Mouse (Mus musculus): ENCODE data around the gene Mical3. TPM values are rescaled to one million over a fixed set of nuclear protein-coding genes. Genes with fewer than 3 reads are reported as not detected.

The Mical3 gene
- polyA plus RNA-seq, 2 experiments, result 13.3 to 17.3 TPM

GRCm38 (mm10) chr6:120915649-120915975 lies 215.2 kb downstream of the Mical3 start:
- H3K9me3 ChIP-seq (ENCODE audit: control insufficient read depth, low read length), result no peaks in the 10 kb centered on the region
- no peak overlapping the region for H3K27ac ChIP-seq (replicated peaks; ENCODE audit: low read depth, low read length)
- H3K36me3 ChIP-seq (ENCODE audit: control insufficient read depth, insufficient read depth, low read length), result no peaks in the 10 kb centered on the region
- DNase-seq (ENCODE audit: low spot score) (no peak), ATAC-seq (ENCODE audit: low FRiP score, low read depth) (no peak)
- WGBS, result 34% methylated on average over 2 of the region's 2 CpGs
- H3K4me1 ChIP-seq (ENCODE audit: control insufficient read depth, insufficient read depth, low read length), result peaks cover 8% of the 10 kb centered on the region
- no peak overlapping the region for H3K9ac ChIP-seq (ENCODE audit: low read depth, low read length, severe bottlenecking)
- no peak overlapping the region for H3K4me3 ChIP-seq (replicated peaks; ENCODE audit: low read length)
- peak overlapping the region; percentile 88 for H3K4me2 ChIP-seq (replicated peaks; ENCODE audit: low read depth, low read length, severe bottlenecking)
- H3K27me3 ChIP-seq (ENCODE audit: control insufficient read depth, insufficient read depth, low read length), result no peaks in the 10 kb centered on the region
- no peak for TF ChIP-seq POLR2A (IDR thresholded peaks at IDR 0.05; ENCODE audit: borderline replicate concordance, extremely low read depth, insufficient read depth, insufficient read length)

DNA sequence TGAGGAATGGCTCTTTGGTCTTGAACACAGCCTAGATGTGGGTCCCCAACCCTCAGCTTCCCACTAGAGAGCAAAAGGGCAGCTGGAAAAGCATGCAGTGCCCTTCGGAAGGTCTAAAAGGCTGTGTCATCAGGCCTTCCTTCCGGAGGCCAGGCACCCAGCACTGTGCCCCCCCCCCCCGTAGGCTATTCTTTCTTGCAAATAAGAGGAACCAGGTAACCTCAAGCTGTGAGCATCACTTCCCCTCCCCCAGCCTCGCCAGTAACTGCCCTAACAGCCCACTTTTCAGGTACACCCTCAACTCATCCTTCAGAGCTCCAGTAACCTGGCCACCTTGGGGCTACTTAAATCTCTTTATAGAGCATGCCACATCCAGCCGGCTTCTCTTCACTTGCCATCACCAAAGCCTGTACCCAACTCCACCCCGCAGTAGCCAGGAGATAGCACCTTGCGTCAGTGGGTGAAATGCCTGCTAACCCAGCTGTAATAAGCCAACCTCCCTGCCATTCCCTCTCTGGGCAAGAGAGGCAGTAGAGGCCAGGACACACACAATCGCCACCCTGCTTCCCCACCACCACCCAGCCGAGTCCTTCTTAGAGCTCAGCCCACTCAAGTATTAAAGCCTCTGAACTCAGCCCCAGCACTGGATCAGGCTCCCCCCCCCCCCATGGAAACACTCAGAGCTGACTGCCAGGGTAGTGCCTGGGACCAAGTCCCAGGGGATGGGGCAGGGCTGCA lies 215.7 kb downstream of the Mical3 start:
- Histone ChIP-seq H3K4me3 (replicated peaks; ENCODE audit: low read length) (no peak overlapping the region), H3K9me3 (ENCODE audit: control insufficient read depth, low read length) (no peaks in the 10 kb centered on the region), H3K9ac (ENCODE audit: low read depth, low read length, severe bottlenecking) (no peak overlapping the region), H3K27ac (replicated peaks; ENCODE audit: low read depth, low read length) (no peak overlapping the region), H3K36me3 (ENCODE audit: control insufficient read depth, insufficient read depth, low read length) (no peaks in the 10 kb centered on the region), H3K4me1 (ENCODE audit: control insufficient read depth, insufficient read depth, low read length) (peaks cover 8% of the 10 kb centered on the region), H3K27me3 (ENCODE audit: control insufficient read depth, insufficient read depth, low read length) (no peaks in the 10 kb centered on the region), H3K4me2 (replicated peaks; ENCODE audit: low read depth, low read length, severe bottlenecking) (peak overlapping the region; percentile 88; the same call in 1 of the 2 replicates)
- no peak for TF ChIP-seq POLR2A (IDR thresholded peaks at IDR 0.05; ENCODE audit: borderline replicate concordance, extremely low read depth, insufficient read depth, insufficient read length)
- ATAC-seq (ENCODE audit: low FRiP score, low read depth), result no peak
- no peak for DNase-seq (ENCODE audit: low spot score)
- 52% methylated on average over 9 of the region's 9 CpGs for WGBS

DNA sequence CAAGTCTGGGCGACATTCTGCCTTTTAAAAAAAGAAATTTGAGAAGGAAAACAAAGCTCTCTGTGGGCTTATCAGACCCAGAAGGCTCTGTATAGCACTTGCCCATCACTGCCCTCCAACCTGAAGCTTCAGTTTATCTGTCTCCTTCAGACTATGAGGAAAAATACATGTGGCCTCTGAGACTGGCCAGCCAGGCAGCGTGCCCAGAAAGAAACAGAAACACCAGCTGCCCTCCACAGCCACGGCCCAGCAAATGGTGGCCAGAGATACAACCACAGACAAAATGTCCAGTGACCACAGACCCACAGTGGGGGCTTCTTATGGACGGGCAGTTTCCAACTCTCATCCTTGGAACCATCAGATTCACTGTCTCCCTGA lies 216.3 kb downstream of the Mical3 start:
- H3K4me2 ChIP-seq (replicated peaks; ENCODE audit: low read depth, low read length, severe bottlenecking), result no peak overlapping the region
- no peak for TF ChIP-seq POLR2A (IDR thresholded peaks at IDR 0.05; ENCODE audit: borderline replicate concordance, extremely low read depth, insufficient read depth, insufficient read length)
- no peaks in the 10 kb centered on the region for H3K9me3 ChIP-seq (ENCODE audit: control insufficient read depth, low read length)
- no peak overlapping the region for H3K27ac ChIP-seq (replicated peaks; ENCODE audit: low read depth, low read length)
- H3K4me1 ChIP-seq (ENCODE audit: control insufficient read depth, insufficient read depth, low read length), result peaks cover 8% of the 10 kb centered on the region
- no peaks in the 10 kb centered on the region for H3K36me3 ChIP-seq (ENCODE audit: control insufficient read depth, insufficient read depth, low read length)
- DNase-seq (ENCODE audit: low spot score), result no peak
- ATAC-seq (ENCODE audit: low FRiP score, low read depth), result no peak
- 85% methylated on average over 4 of the region's 4 CpGs for WGBS
- H3K27me3 ChIP-seq (ENCODE audit: control insufficient read depth, insufficient read depth, low read length), result no peaks in the 10 kb centered on the region
- H3K9ac ChIP-seq (ENCODE audit: low read depth, low read length, severe bottlenecking), result no peak overlapping the region
- no peak overlapping the region for H3K4me3 ChIP-seq (replicated peaks; ENCODE audit: low read length)

DNA sequence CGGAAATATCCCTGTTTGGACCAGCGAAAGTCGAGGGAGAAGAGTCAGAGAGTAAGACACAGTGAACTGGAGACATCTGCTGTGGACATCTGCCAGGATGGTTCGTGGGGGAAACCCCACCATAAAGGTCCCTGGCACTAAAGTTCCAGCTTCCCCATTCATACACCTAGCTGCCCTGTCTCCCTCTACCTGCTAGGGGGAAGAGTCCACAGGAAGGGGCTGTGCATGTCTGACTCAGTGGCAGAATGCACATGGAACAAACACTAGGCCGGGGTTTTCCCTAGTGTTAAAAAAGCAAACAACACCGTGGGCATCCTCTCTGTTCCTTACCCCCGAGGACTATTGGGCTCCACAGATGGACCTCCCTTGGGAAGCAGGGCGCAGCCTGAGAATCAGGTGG lies 217.0 kb downstream of the Mical3 start:
- no peak for TF ChIP-seq POLR2A (IDR thresholded peaks at IDR 0.05; ENCODE audit: borderline replicate concordance, extremely low read depth, insufficient read depth, insufficient read length)
- Histone ChIP-seq H3K27me3 (ENCODE audit: control insufficient read depth, insufficient read depth, low read length) (no peaks in the 10 kb centered on the region), H3K36me3 (ENCODE audit: control insufficient read depth, insufficient read depth, low read length) (no peaks in the 10 kb centered on the region), H3K27ac (replicated peaks; ENCODE audit: low read depth, low read length) (no peak overlapping the region), H3K4me1 (ENCODE audit: control insufficient read depth, insufficient read depth, low read length) (peaks cover 8% of the 10 kb centered on the region), H3K4me3 (replicated peaks; ENCODE audit: low read length) (no peak overlapping the region), H3K4me2 (replicated peaks; ENCODE audit: low read depth, low read length, severe bottlenecking) (no peak overlapping the region), H3K9ac (ENCODE audit: low read depth, low read length, severe bottlenecking) (no peak overlapping the region), H3K9me3 (ENCODE audit: control insufficient read depth, low read length) (no peaks in the 10 kb centered on the region)
- ATAC-seq (ENCODE audit: low FRiP score, low read depth) (no peak), DNase-seq (ENCODE audit: low spot score) (no peak)
- 82% methylated on average over 8 of the region's 8 CpGs for WGBS

DNA sequence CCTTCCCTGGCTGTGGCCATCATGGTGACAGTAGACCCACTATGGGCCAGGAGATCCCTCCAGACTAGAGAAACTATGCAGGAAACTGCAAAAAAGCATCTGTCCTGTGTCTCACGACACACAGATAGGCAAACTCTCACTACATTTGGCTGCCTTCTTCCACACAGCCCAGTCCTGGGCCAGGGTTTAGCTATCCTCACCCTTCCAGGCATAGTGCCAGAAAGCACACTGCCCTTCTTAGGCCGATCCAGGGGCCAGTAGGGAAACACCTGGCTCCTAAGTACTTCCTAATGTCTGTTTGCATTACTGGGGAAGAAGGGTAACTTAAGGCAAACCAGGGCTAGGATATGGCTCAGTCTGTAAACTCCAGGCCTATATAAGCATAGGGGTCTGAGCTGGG lies 217.9 kb downstream of the Mical3 start:
- Histone ChIP-seq H3K4me1 (ENCODE audit: control insufficient read depth, insufficient read depth, low read length) (peaks cover 8% of the 10 kb centered on the region), H3K9me3 (ENCODE audit: control insufficient read depth, low read length) (no peaks in the 10 kb centered on the region), H3K27ac (replicated peaks; ENCODE audit: low read depth, low read length) (no peak overlapping the region), H3K36me3 (ENCODE audit: control insufficient read depth, insufficient read depth, low read length) (no peaks in the 10 kb centered on the region), H3K9ac (ENCODE audit: low read depth, low read length, severe bottlenecking) (no peak overlapping the region), H3K4me3 (replicated peaks; ENCODE audit: low read length) (no peak overlapping the region), H3K4me2 (replicated peaks; ENCODE audit: low read depth, low read length, severe bottlenecking) (no peak overlapping the region), H3K27me3 (ENCODE audit: control insufficient read depth, insufficient read depth, low read length) (no peaks in the 10 kb centered on the region)
- WGBS, result 65% methylated on average over 2 of the region's 2 CpGs
- DNase-seq (ENCODE audit: low spot score) (no peak), ATAC-seq (ENCODE audit: low FRiP score, low read depth) (no peak)
- TF ChIP-seq POLR2A (IDR thresholded peaks at IDR 0.05; ENCODE audit: borderline replicate concordance, extremely low read depth, insufficient read depth, insufficient read length), result no peak

Measured in limb, embryonic 14.5 days (tissue).